In the genomic region with DNA sequence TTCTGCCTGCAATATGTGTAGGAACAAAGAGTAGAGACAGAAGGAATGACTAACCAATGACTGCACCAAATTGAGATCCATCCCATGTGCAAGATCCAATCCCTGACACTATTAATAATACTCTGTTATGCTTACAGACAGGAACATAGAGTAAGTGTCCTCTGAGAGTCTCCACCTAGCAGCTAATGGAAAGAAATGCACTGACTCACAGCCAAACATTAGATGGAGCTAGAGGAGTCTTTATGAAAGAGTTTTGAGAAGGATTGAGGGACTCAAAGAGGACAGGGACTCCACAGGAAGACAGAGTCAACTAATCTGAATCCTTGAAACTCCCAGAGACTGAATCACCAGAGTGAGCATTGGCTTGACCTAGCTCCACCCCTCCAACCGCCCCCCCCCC, we compare ENCODE assay signal across 14 mouse cellular contexts.
"Had no signal": no experiment of that assay in that cellular context is flagged by ENCODE, and none has a peak within 500 bp of the region (broad histone marks: within the 10 kb centered on the region; RNA-seq: fewer than 3 reads in every experiment).

No protein-coding gene starts in this region.

- H3K4me1 ChIP-seq: midbrain, embryonic 13.5 days; midbrain, embryonic 15.5 days; neural tube, embryonic 12.5 days; stomach, embryonic 15.5 days had no signal

- DNase-seq: lung, adult 18-20 months; lung, embryonic 14.5 days; lung, postnatal 4 days; right cerebral cortex, postnatal 14 days; thymus, adult 2 months; thymus, postnatal 25 days; thymus, postnatal 4 days had no signal

- H3K27me3 ChIP-seq: midbrain, embryonic 13.5 days; midbrain, embryonic 15.5 days; neural tube, embryonic 12.5 days; stomach, embryonic 15.5 days had no signal

- H3K4me3 ChIP-seq: midbrain, embryonic 13.5 days; midbrain, embryonic 15.5 days; neural tube, embryonic 12.5 days; stomach, embryonic 15.5 days had no signal

- ATAC-seq: midbrain, embryonic 13.5 days; midbrain, embryonic 15.5 days had no signal

- H3K36me3 ChIP-seq: midbrain, embryonic 13.5 days; midbrain, embryonic 15.5 days; neural tube, embryonic 12.5 days; stomach, embryonic 15.5 days had no signal

- H3K9me3 ChIP-seq: midbrain, embryonic 13.5 days; midbrain, embryonic 15.5 days; neural tube, embryonic 12.5 days; stomach, embryonic 15.5 days had no signal

- H3K27ac ChIP-seq: liver, embryonic 14.5 days; midbrain, embryonic 13.5 days; midbrain, embryonic 15.5 days; neural tube, embryonic 12.5 days; stomach, embryonic 15.5 days; stomach, postnatal 0 days had no signal

- H3K9ac ChIP-seq: liver, embryonic 14.5 days; lung, embryonic 14.5 days; midbrain, embryonic 13.5 days; midbrain, embryonic 15.5 days; neural tube, embryonic 12.5 days; stomach, embryonic 15.5 days had no signal

- H3K4me2 ChIP-seq: lung, embryonic 14.5 days; midbrain, embryonic 11.5 days; midbrain, embryonic 13.5 days; midbrain, embryonic 15.5 days; neural tube, embryonic 12.5 days; stomach, embryonic 15.5 days had no signal
